Mouse (Mus musculus) limb, embryonic 12.5 days (tissue): ENCODE results near the gene Cyp2j12. TPM values are rescaled to one million over a fixed set of nuclear protein-coding genes. Genes with fewer than 3 reads are reported as not detected.
"Not testable (repeated sequence)": the region's sequence is repeated elsewhere in the genome, so short reads cannot be mapped to it uniquely, and the experiment has no call there.

Source experiments
- ATAC-seq: fragments of 200-750 bp; cut with Nextera tagmentation; 2 replicates; pipeline ENCODE4 v1.8.0; 2017; ENCODE audit warnings: low read depth, moderate TSS enrichment; ENCODE audit not compliant: insufficient number of reproducible peaks, insufficient read depth, low FRiP score, low TSS enrichment
- H3K27ac ChIP-seq: fragments of 300-500 bp; sonication (generic); 2 replicates; pipeline ENCODE4 v1.5.1; 2016; ENCODE audit warnings: mild to moderate bottlenecking, moderate library complexity
- H3K27me3 ChIP-seq: fragments of 300-500 bp; sonication (generic); 2 replicates; pipeline ENCODE4 v1.6.1; 2016; ENCODE audit warnings: mild to moderate bottlenecking, moderate library complexity
- H3K36me3 ChIP-seq: fragments of 300-500 bp; sonication (generic); 2 replicates; pipeline ENCODE4 v1.6.1; 2016; ENCODE audit warnings: mild to moderate bottlenecking, moderate library complexity
- H3K4me1 ChIP-seq: fragments of 300-500 bp; sonication (generic); replicated peaks from 2 replicates; pipeline ENCODE4 v1.6.1; 2016
- H3K4me2 ChIP-seq: fragments of 300-500 bp; sonication (generic); 2 replicates; pipeline ENCODE4 v1.6.1; 2016; ENCODE audit warnings: mild to moderate bottlenecking, moderate library complexity
- H3K4me3 ChIP-seq: fragments of 300-500 bp; sonication (generic); replicated peaks from 2 replicates; pipeline ENCODE4 v1.5.1; 2016; ENCODE audit warnings: mild to moderate bottlenecking
- H3K9ac ChIP-seq: fragments of 300-500 bp; sonication (generic); replicated peaks from 2 replicates; pipeline ENCODE4 v1.6.1; 2016; ENCODE audit warnings: mild to moderate bottlenecking, moderate library complexity
- H3K9me3 ChIP-seq: fragments of 300-500 bp; sonication (generic); 2 replicates; pipeline ENCODE4 v1.6.1; 2016; ENCODE audit warnings: mild to moderate bottlenecking, moderate library complexity
- WGBS: fragments of 180-500 bp; shearing (Covaris S2); methylation state at CpG from one replicate; pipeline ENCODE4 v1.1.7; 2016; 5-methylcytosine and 5-hydroxymethylcytosine counted together
- polyA plus RNA-seq: library from polyadenylated mRNA; unstranded; fragments of >200 nt; fragmentation: Nextera tagmentation; extraction: Ambion mirVana; gene quantifications from 2 replicates; pipeline ENCODE4 v1.2.1, GENCODE M21; 2016

Gene Cyp2j12
- not detected in 2 replicates for polyA plus RNA-seq

- Histone ChIP-seq H3K4me2 (no peak within 1 kb of the TSS), H3K4me1 (no peaks in the 10 kb centered on the region), H3K4me3 (no peak within 1 kb of the TSS), H3K27ac (no peak within 1 kb of the TSS), H3K36me3 (no peaks in the 10 kb centered on the region), H3K9ac (no peak within 1 kb of the TSS), H3K27me3 (no peaks in the 10 kb centered on the region), H3K9me3 (no peaks in the 10 kb centered on the region)
- 73% methylated on average over 7 of the region's 7 CpGs for WGBS
- no peak for ATAC-seq
Observed at GRCm38 (mm10) chr4:96140732-96141467, at the start of gene Cyp2j12. Gene Cyp2j12, minus strand, starts transcription at chr4:96141152.

DNA sequence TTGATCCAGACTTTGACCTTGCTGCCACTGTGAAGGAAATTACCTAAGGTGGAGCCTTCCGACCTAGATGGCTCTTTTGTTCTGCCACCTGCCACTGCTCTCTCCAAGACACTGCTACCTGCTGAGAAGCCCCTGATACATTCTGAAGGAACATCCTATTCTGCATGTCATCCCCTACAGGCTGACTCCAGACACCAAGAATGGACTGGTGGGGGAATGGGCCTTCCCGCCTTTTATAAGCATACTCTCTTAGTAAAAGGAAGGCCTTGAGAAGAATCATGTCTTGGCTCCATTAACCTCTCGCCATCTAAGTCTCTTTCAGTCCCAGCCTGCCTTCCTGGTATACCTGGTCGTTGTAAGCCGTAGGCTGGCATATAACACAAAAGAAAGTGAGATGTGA is 48.4 kb upstream of the Cyp2j12 start:
- ATAC-seq, H3K4me1 ChIP-seq, H3K4me2 ChIP-seq, H3K27me3 ChIP-seq, H3K4me3 ChIP-seq, H3K36me3 ChIP-seq, H3K9ac ChIP-seq, H3K9me3 ChIP-seq, H3K27ac ChIP-seq: not testable (repeated sequence)
- WGBS, result 89% methylated on average over 5 of the region's 5 CpGs

GRCm38 (mm10) chr4:96188671-96189070 is 47.7 kb upstream of the Cyp2j12 start:
- not testable (repeated sequence) for H3K9ac ChIP-seq, H3K27me3 ChIP-seq, H3K27ac ChIP-seq, ATAC-seq, H3K4me1 ChIP-seq, H3K36me3 ChIP-seq, H3K4me3 ChIP-seq, H3K9me3 ChIP-seq, H3K4me2 ChIP-seq
- WGBS, result 88% methylated on average over 2 of the region's 2 CpGs

- not testable (repeated sequence) for ATAC-seq, H3K4me1 ChIP-seq, H3K27me3 ChIP-seq, H3K9me3 ChIP-seq, H3K9ac ChIP-seq, H3K4me3 ChIP-seq, H3K4me2 ChIP-seq, H3K36me3 ChIP-seq, H3K27ac ChIP-seq
- 90% methylated on average over 2 of the region's 2 CpGs for WGBS
Observed at GRCm38 (mm10) chr4:96188146-96188545, 47.2 kb upstream of the Cyp2j12 start.

- H3K9me3 ChIP-seq, H3K4me2 ChIP-seq, ATAC-seq, H3K9ac ChIP-seq, H3K36me3 ChIP-seq, H3K4me3 ChIP-seq, H3K4me1 ChIP-seq, H3K27ac ChIP-seq, H3K27me3 ChIP-seq: not testable (repeated sequence)
- WGBS, result 86% methylated on average over 2 of the region's 2 CpGs
Observed at GRCm38 (mm10) chr4:96184716-96185115, 43.8 kb upstream of the Cyp2j12 start.

GRCm38 (mm10) chr4:96162839-96163238 is 21.9 kb upstream of the Cyp2j12 start:
- ATAC-seq, result no peak
- no peak overlapping the region for H3K27ac ChIP-seq
- no peaks in the 10 kb centered on the region for H3K9me3 ChIP-seq
- H3K9ac ChIP-seq, result no peak overlapping the region
- H3K4me1 ChIP-seq, result no peaks in the 10 kb centered on the region
- WGBS, result 70% methylated on average over 1 of the region's 1 CpGs
- H3K36me3 ChIP-seq, result no peaks in the 10 kb centered on the region
- H3K27me3 ChIP-seq, result no peaks in the 10 kb centered on the region
- no peak overlapping the region for H3K4me2 ChIP-seq
- no peak overlapping the region for H3K4me3 ChIP-seq

DNA sequence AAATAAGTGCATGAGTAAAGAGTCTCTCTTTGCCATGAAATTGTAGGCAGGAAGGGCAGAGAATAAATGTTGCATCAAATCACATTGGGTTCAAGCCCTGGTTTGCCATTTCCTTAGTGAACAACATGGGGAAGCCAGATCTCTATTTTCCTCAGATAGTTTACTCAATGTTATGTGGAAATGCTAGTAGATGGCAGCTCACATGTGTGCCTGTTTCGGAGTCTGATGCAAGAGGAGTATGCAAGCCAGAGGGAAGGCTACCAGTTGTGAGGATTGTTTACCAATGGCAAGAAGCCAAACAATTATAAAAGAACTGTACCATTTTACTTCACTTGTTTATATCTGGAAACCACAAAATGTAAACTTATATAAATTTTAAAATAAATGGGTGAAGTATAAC is 20.6 kb upstream of the Cyp2j12 start:
- Histone ChIP-seq H3K4me1 (no peaks in the 10 kb centered on the region), H3K27me3 (no peaks in the 10 kb centered on the region), H3K9ac (no peak overlapping the region), H3K4me2 (no peak overlapping the region), H3K9me3 (no peaks in the 10 kb centered on the region), H3K27ac (no peak overlapping the region), H3K4me3 (no peak overlapping the region), H3K36me3 (no peaks in the 10 kb centered on the region)
- 84% methylated on average over 1 of the region's 1 CpGs for WGBS
- no peak for ATAC-seq

- Histone ChIP-seq H3K9me3 (no peaks in the 10 kb centered on the region), H3K4me1 (no peaks in the 10 kb centered on the region), H3K27ac (no peak overlapping the region), H3K4me2 (no peak overlapping the region), H3K36me3 (no peaks in the 10 kb centered on the region), H3K27me3 (no peaks in the 10 kb centered on the region), H3K9ac (no peak overlapping the region), H3K4me3 (no peak overlapping the region)
- WGBS, result 81% methylated on average over 1 of the region's 1 CpGs
- no peak for ATAC-seq
Observed at GRCm38 (mm10) chr4:96139226-96139625, 1.7 kb downstream of the Cyp2j12 start.

DNA sequence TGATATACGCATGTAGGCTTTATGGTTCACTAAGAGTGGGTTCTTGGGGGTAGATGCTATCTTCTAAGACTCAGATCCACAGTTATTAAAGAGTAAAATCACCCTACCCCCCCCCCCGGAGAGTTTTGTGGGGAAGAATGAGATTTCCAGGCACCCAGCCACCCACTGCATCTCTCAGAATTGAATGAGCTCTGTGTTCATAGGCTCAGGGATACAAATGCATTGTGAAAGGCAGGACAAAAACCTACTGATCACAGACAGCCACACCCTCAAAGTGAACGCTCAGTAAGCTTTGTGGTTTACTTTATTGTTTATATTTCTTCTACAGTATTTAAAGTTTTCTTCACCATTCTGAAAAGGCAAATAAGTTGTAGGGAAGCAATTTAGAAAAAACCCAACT is 6.7 kb downstream of the Cyp2j12 start:
- H3K36me3 ChIP-seq, result no peaks in the 10 kb centered on the region
- no peaks in the 10 kb centered on the region for H3K4me1 ChIP-seq
- H3K4me3 ChIP-seq, result no peak overlapping the region
- no peaks in the 10 kb centered on the region for H3K27me3 ChIP-seq
- H3K9me3 ChIP-seq, result no peaks in the 10 kb centered on the region
- no peak overlapping the region for H3K27ac ChIP-seq
- WGBS, result 89% methylated on average over 3 of the region's 3 CpGs
- H3K4me2 ChIP-seq, result no peak overlapping the region
- H3K9ac ChIP-seq, result no peak overlapping the region
- no peak for ATAC-seq

- H3K9me3 ChIP-seq, result no peaks in the 10 kb centered on the region
- 30% methylated on average over 2 of the region's 2 CpGs for WGBS
- no peak overlapping the region for H3K9ac ChIP-seq
- H3K27me3 ChIP-seq, result no peaks in the 10 kb centered on the region
- no peak overlapping the region for H3K4me3 ChIP-seq
- H3K27ac ChIP-seq, result no peak overlapping the region
- ATAC-seq, result no peak
- peaks cover 3% of the 10 kb centered on the region; the same call in 1 of the 2 replicates for H3K4me1 ChIP-seq
- H3K4me2 ChIP-seq, result no peak overlapping the region
- no peaks in the 10 kb centered on the region for H3K36me3 ChIP-seq
Observed at GRCm38 (mm10) chr4:96096841-96097240, 44.1 kb downstream of the Cyp2j12 start.

- Histone ChIP-seq H3K9ac (no peak overlapping the region), H3K4me2 (no peak overlapping the region), H3K27me3 (no peaks in the 10 kb centered on the region), H3K4me3 (no peak overlapping the region), H3K4me1 (peaks cover 3% of the 10 kb centered on the region; the same call in 1 of the 2 replicates), H3K9me3 (no peaks in the 10 kb centered on the region), H3K27ac (no peak overlapping the region), H3K36me3 (no peaks in the 10 kb centered on the region)
- ATAC-seq, result no peak
Observed at GRCm38 (mm10) chr4:96091869-96092268, 49.1 kb downstream of the Cyp2j12 start.

- H3K36me3 ChIP-seq, H3K9me3 ChIP-seq, H3K4me2 ChIP-seq, H3K27ac ChIP-seq, H3K27me3 ChIP-seq, H3K9ac ChIP-seq, ATAC-seq, H3K4me3 ChIP-seq, H3K4me1 ChIP-seq: not testable (repeated sequence)
- 76% methylated on average over 6 of the region's 6 CpGs for WGBS
Observed at GRCm38 (mm10) chr4:96089356-96090048, 51.5 kb downstream of the Cyp2j12 start.
